Mouse (Mus musculus) heart, adult 2 months (tissue): ENCODE measurements around the gene Olfr56.

ENCODE experiments used
- EP300 ChIP-seq: fragments of 200-500 bp; IDR thresholded peaks from 2 replicates; pipeline ENCODE4 v1.6.1; 2011; ENCODE audit warnings: low read depth, low read length, control low read depth; ENCODE audit not compliant: insufficient read depth
- POLR2A ChIP-seq: fragments of 200-500 bp; IDR thresholded peaks from 2 replicates; pipeline ENCODE4 v1.6.1; 2011; ENCODE audit warnings: mild to moderate bottlenecking, low read depth, low read length, control low read depth; ENCODE audit not compliant: insufficient read depth

GRCm38 (mm10) chr11:49081886-49082285, 103.2 kb downstream of the Olfr56 start:
- TF ChIP-seq POLR2A (no peak), EP300 (no peak)
